Mouse (Mus musculus): ENCODE data around the gene Rnf214. TPM values are rescaled to one million over a fixed set of nuclear protein-coding genes. Genes with fewer than 3 reads are reported as not detected.

Rnf214 gene
- total and polyA plus RNA-seq, 2 experiments from 2014 or later, result 32.4 to 42.9 TPM

DNA sequence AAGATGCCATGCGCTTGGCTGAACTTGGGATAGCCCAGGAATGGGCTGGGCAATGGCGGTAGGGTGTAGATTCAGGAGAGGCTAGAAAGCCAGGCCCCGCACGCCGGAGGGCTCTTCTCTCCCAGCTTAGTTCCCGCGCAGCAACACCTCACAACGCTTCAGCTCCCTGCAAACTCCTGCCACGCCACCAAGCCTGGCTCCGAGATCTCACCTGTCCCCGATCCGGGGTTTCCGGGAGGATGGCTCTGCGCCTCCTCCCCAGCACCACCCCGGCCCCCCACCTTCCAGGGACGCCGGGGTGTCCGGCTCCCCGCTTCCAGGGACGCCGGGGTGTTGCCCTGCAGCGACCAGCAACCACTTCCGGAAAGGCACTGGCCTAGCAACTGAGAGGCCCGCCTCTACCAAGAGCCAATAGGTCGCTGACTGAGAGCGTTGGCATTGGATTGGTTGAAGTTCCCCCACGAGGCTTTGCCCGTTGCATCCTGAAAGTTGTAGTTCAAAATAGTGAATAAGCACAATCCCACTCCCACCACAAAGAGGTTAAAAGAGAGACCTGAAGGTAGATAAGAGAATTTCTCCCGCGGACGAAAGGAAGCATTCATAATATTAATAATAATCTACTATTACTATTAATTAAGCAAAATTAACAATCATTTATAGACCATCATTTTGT, 78.3 kb downstream of the Rnf214 start, which contains the start of gene Cep164:
Gene Cep164 (minus strand): TSS at position 401 of the 673 bp plus-strand sequence.
- peak within 1 kb of the TSS; percentile 70 for H3K27ac ChIP-seq (ENCODE audit: low read depth)
- peak within 1 kb of the TSS; percentile 73 for H3K4me2 ChIP-seq (ENCODE audit: low read depth, low read length)
- peak within 1 kb of the TSS; percentile 80 for H3K4me3 ChIP-seq (ENCODE audit: low read depth, low read length)
- H3K9me3 ChIP-seq (replicated peaks; ENCODE audit: control insufficient read depth, low read length), result no peaks in the 10 kb centered on the region
- peak within 1 kb of the TSS; percentile 57 for H3K9ac ChIP-seq (replicated peaks; ENCODE audit: low read depth, low read length)
- TF ChIP-seq EP300 (IDR thresholded peaks at IDR 0.05; ENCODE audit: low read depth), result no peak
- TF ChIP-seq CTCF (IDR thresholded peaks at IDR 0.05; ENCODE audit: low read depth), result no peak
- peaks cover 5% of the 10 kb centered on the region for H3K4me1 ChIP-seq (ENCODE audit: control insufficient read depth, insufficient read depth)
- no peaks in the 10 kb centered on the region for H3K36me3 ChIP-seq (replicated peaks; ENCODE audit: control insufficient read depth, insufficient read depth, low read length)
- H3K27me3 ChIP-seq (ENCODE audit: control insufficient read depth, insufficient read depth, low read length), result no peaks in the 10 kb centered on the region
- peak; percentile 93 for DNase-seq (ENCODE audit: low spot score)
- under 1% methylated on average over 31 of the region's 31 CpGs for WGBS
- peak; percentile 96 for ATAC-seq (ENCODE audit: insufficient read depth, low read depth)

DNA sequence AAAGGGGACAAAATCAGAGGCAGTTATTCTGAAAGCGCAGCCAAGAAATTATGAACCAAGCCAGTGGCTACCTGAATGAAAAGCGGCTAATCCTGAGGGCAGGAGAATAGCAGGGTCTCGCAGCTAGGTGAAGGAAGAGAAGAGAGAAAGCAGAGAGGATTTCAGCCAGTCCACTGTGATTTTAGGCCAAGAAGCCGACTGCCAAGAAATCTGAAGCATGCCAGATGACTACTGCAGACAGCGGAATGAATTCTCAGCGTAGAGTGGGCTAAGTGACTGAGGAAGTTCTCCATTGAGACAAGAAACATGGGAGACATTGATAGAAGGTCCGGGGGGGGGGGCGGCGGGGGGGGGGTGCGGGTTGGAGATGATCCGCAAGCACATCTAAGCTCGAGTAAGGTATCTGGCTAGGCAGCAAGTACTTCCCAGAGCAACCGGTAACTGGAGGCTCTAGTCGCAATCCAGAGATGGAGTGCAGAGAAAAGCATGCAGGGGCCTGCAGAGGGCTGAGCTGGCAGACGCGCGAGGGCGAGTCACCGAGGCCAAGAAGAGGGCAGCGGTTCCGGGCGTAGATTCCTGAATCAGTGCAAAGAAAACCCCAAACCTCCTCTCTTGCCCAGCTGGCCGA, 78.9 kb downstream of the Rnf214 start:
- peak overlapping the region; percentile 57 for H3K9ac ChIP-seq (replicated peaks; ENCODE audit: low read depth, low read length)
- WGBS, result 5% methylated on average over 23 of the region's 23 CpGs
- H3K4me1 ChIP-seq (ENCODE audit: control insufficient read depth, insufficient read depth), result peaks cover 5% of the 10 kb centered on the region
- TF ChIP-seq CTCF (IDR thresholded peaks at IDR 0.05; ENCODE audit: low read depth) (no peak), EP300 (IDR thresholded peaks at IDR 0.05; ENCODE audit: low read depth) (no peak)
- peak overlapping the region; percentile 73 for H3K4me2 ChIP-seq (ENCODE audit: low read depth, low read length)
- no peaks in the 10 kb centered on the region for H3K9me3 ChIP-seq (replicated peaks; ENCODE audit: control insufficient read depth, low read length)
- ATAC-seq (ENCODE audit: insufficient read depth, low read depth) (peak; percentile 48), DNase-seq (ENCODE audit: low spot score) (peak; percentile 51)
- peak overlapping the region; percentile 80 for H3K4me3 ChIP-seq (ENCODE audit: low read depth, low read length)
- no peaks in the 10 kb centered on the region for H3K36me3 ChIP-seq (replicated peaks; ENCODE audit: control insufficient read depth, insufficient read depth, low read length)
- no peaks in the 10 kb centered on the region for H3K27me3 ChIP-seq (ENCODE audit: control insufficient read depth, insufficient read depth, low read length)
- H3K27ac ChIP-seq (ENCODE audit: low read depth), result peak overlapping the region; percentile 70

- Histone ChIP-seq H3K4me3 (ENCODE audit: low read depth, low read length) (no peak overlapping the region), H3K36me3 (replicated peaks; ENCODE audit: control insufficient read depth, insufficient read depth, low read length) (no peaks in the 10 kb centered on the region), H3K27ac (ENCODE audit: low read depth) (no peak overlapping the region), H3K4me2 (ENCODE audit: low read depth, low read length) (no peak overlapping the region), H3K9ac (replicated peaks; ENCODE audit: low read depth, low read length) (no peak overlapping the region), H3K27me3 (ENCODE audit: control insufficient read depth, insufficient read depth, low read length) (no peaks in the 10 kb centered on the region), H3K9me3 (replicated peaks; ENCODE audit: control insufficient read depth, low read length) (no peaks in the 10 kb centered on the region), H3K4me1 (ENCODE audit: control insufficient read depth, insufficient read depth) (peaks cover 11% of the 10 kb centered on the region)
- ATAC-seq (ENCODE audit: insufficient read depth, low read depth) (no peak), DNase-seq (ENCODE audit: low spot score) (no peak)
- 75% methylated on average over 9 of the region's 9 CpGs for WGBS
- TF ChIP-seq EP300 (IDR thresholded peaks at IDR 0.05; ENCODE audit: low read depth), result no peak
- no peak for TF ChIP-seq CTCF (IDR thresholded peaks at IDR 0.05; ENCODE audit: low read depth)
Observed at GRCm38 (mm10) chr9:45818406-45819011, 88.2 kb downstream of the Rnf214 start.

GRCm38 (mm10) chr9:45815525-45815924, 91.2 kb downstream of the Rnf214 start:
- H3K27ac ChIP-seq (ENCODE audit: low read depth), result peak overlapping the region; percentile 72
- H3K4me1 ChIP-seq (ENCODE audit: control insufficient read depth, insufficient read depth), result peaks cover 11% of the 10 kb centered on the region
- H3K4me3 ChIP-seq (ENCODE audit: low read depth, low read length), result no peak overlapping the region
- WGBS, result 74% methylated on average over 10 of the region's 10 CpGs
- ATAC-seq (ENCODE audit: insufficient read depth, low read depth) (peak; percentile 42), DNase-seq (ENCODE audit: low spot score) (no peak)
- H3K27me3 ChIP-seq (ENCODE audit: control insufficient read depth, insufficient read depth, low read length), result no peaks in the 10 kb centered on the region
- H3K36me3 ChIP-seq (replicated peaks; ENCODE audit: control insufficient read depth, insufficient read depth, low read length), result no peaks in the 10 kb centered on the region
- no peaks in the 10 kb centered on the region for H3K9me3 ChIP-seq (replicated peaks; ENCODE audit: control insufficient read depth, low read length)
- H3K4me2 ChIP-seq (ENCODE audit: low read depth, low read length), result no peak overlapping the region
- H3K9ac ChIP-seq (replicated peaks; ENCODE audit: low read depth, low read length), result 0 out of 2 replicates have a peak overlapping the region, but pooled peaks have one; percentile 19
- no peak for TF ChIP-seq CTCF (IDR thresholded peaks at IDR 0.05; ENCODE audit: low read depth)
- TF ChIP-seq EP300 (IDR thresholded peaks at IDR 0.05; ENCODE audit: low read depth), result no peak

- no peak for TF ChIP-seq CTCF (IDR thresholded peaks at IDR 0.05; ENCODE audit: low read depth)
- no peak for TF ChIP-seq EP300 (IDR thresholded peaks at IDR 0.05; ENCODE audit: low read depth)
- Histone ChIP-seq H3K9me3 (replicated peaks; ENCODE audit: control insufficient read depth, low read length) (no peaks in the 10 kb centered on the region), H3K27ac (ENCODE audit: low read depth) (peak overlapping the region; percentile 72), H3K4me2 (ENCODE audit: low read depth, low read length) (no peak overlapping the region), H3K27me3 (ENCODE audit: control insufficient read depth, insufficient read depth, low read length) (no peaks in the 10 kb centered on the region), H3K4me3 (ENCODE audit: low read depth, low read length) (no peak overlapping the region), H3K4me1 (ENCODE audit: control insufficient read depth, insufficient read depth) (peaks cover 8% of the 10 kb centered on the region), H3K9ac (replicated peaks; ENCODE audit: low read depth, low read length) (0 out of 2 replicates have a peak overlapping the region, but pooled peaks have one; percentile 19), H3K36me3 (replicated peaks; ENCODE audit: control insufficient read depth, insufficient read depth, low read length) (no peaks in the 10 kb centered on the region)
- 50% methylated on average over 9 of the region's 9 CpGs for WGBS
- DNase-seq (ENCODE audit: low spot score) (peak; percentile 37), ATAC-seq (ENCODE audit: insufficient read depth, low read depth) (peak; percentile 63)
Observed at GRCm38 (mm10) chr9:45815113-45815512, 91.6 kb downstream of the Rnf214 start.

Small RNA genes within 50 kb of the gene (microRNA-seq; reads per million reads assigned to microRNA genes)
- gene Mir7087, result not detected

Other genes with a start within 250 kb of the Rnf214 start
- gene Cep164, start 78.2 kb downstream of the Rnf214 start, total RNA-seq (2014; rRNA removed; ENCODE audit: low replicate concordance), result 15.7 and 29.8 TPM in 2 replicates
- 7.0 and 9.4 TPM in 2 replicates for gene Cep164, start 78.2 kb downstream of the Rnf214 start, polyA plus RNA-seq (2015; fragmentation: Nextera tagmentation; extraction: Ambion mirVana)
- gene Bace1, start 68.3 kb downstream of the Rnf214 start, total RNA-seq (2014; rRNA removed; ENCODE audit: low replicate concordance), result 29.0 and 52.6 TPM in 2 replicates
- 16.7 and 17.8 TPM in 2 replicates for gene Bace1, start 68.3 kb downstream of the Rnf214 start, polyA plus RNA-seq (2015; fragmentation: Nextera tagmentation; extraction: Ambion mirVana)
- 31.7 and 57.1 TPM in 2 replicates for gene Pcsk7, start 414 bp downstream of the Rnf214 start, total RNA-seq (2014; rRNA removed; ENCODE audit: low replicate concordance)
- gene Pcsk7, start 414 bp downstream of the Rnf214 start, polyA plus RNA-seq (2015; fragmentation: Nextera tagmentation; extraction: Ambion mirVana), result 12.0 and 15.0 TPM in 2 replicates
- 65.0 and 610 TPM in 2 replicates for gene Tagln, start 29.1 kb upstream of the Rnf214 start, total RNA-seq (2014; rRNA removed; ENCODE audit: low replicate concordance)
- 54.5 and 65.2 TPM in 2 replicates for gene Tagln, start 29.1 kb upstream of the Rnf214 start, polyA plus RNA-seq (2015; fragmentation: Nextera tagmentation; extraction: Ambion mirVana)
- gene Sidt2, start 48.3 kb upstream of the Rnf214 start, total RNA-seq (2014; rRNA removed; ENCODE audit: low replicate concordance), result 78.4 and 80.3 TPM in 2 replicates
- gene Sidt2, start 48.3 kb upstream of the Rnf214 start, polyA plus RNA-seq (2015; fragmentation: Nextera tagmentation; extraction: Ambion mirVana), result 29.9 and 31.4 TPM in 2 replicates
- gene Pafah1b2, start 105.8 kb upstream of the Rnf214 start, total RNA-seq (2014; rRNA removed; ENCODE audit: low replicate concordance), result 41.0 and 50.3 TPM in 2 replicates
- 83.6 and 92.8 TPM in 2 replicates for gene Pafah1b2, start 105.8 kb upstream of the Rnf214 start, polyA plus RNA-seq (2015; fragmentation: Nextera tagmentation; extraction: Ambion mirVana)
- 35.3 and 49.3 TPM in 2 replicates for gene Sik3, start 105.9 kb upstream of the Rnf214 start, total RNA-seq (2014; rRNA removed; ENCODE audit: low replicate concordance)
- 12.2 and 13.1 TPM in 2 replicates for gene Sik3, start 105.9 kb upstream of the Rnf214 start, polyA plus RNA-seq (2015; fragmentation: Nextera tagmentation; extraction: Ambion mirVana)

All from heart, postnatal 0 days (tissue).